Mouse (Mus musculus) Muller cell, postnatal 12 days (primary cell): ENCODE results near the gene Klra9.
"Not testable (repeated sequence)": the region's sequence is repeated elsewhere in the genome, so short reads cannot be mapped to it uniquely, and the experiment has no call there.

Experiments
- DNase-seq: peaks from one replicate; pipeline ENCODE4 v3.0.0-alpha.2; 2015; ENCODE audit errors: inconsistent ontology term

Gene Klra9

GRCm38 (mm10) chr6:130193012-130193411 is at the start of gene Klra9:
Klra9 (minus strand) TSS chr6:130193112.
- not testable (repeated sequence) for DNase-seq

DNA sequence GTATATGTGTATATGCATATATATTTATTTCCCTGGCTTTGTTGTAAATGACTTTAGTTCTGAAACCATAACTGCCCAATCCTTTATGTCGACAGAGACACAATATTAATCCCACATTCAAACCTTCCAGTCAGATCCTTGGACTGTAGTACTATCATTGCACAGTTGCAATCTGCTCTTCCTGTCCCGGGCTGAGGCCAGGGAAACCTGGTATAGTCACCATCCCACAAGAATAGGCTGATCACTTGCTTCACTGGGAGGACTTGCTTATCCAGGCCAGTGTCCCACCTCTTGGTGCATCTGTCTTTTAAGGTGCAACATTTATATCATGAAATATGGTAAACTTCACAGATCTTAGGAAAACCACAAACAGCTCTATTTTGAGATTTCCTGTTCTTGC is 44.6 kb upstream of the Klra9 start:
- no peak for DNase-seq

DNA sequence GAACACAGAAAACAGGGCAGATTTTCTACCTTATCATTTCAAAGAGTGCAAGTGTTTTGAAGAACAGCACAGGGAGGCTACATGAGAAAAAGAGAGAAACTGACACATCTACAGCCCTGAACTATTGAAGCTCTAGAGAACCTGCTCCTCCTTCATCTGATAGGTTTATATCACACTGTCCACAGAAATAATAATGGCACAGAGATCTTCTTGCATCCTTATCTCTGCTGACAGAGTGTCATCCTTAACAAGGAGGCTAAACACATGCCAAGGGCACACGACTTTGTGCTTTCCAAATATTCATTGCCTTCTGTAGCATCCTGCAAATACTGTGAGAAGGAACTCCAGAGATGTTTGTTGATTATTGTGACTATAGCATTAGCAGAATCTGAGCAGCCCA is 43.7 kb upstream of the Klra9 start:
- no peak for DNase-seq

DNA sequence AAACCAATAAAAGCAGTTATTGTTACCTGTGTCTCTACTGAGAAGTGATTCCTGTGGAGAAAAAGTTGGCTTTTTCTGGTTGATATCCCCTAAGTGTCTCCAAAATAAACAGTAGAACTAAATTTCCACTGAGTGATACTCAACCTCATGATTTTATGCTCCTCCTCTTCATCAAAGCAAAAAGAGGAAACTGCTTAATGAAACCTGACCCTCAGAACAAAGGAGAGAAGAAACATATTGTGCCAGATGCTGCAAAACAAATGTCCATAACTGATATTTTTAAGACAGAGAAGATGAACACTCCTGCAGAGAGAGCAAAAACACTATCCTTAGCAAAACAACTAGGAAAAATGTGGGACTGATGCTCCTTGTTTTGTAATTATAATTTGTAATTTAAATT is 40.3 kb upstream of the Klra9 start, which contains the start of gene Klra7:
Klra7 (minus strand) TSS at position 101 of the 400 bp plus-strand sequence.
- no peak for DNase-seq

DNA sequence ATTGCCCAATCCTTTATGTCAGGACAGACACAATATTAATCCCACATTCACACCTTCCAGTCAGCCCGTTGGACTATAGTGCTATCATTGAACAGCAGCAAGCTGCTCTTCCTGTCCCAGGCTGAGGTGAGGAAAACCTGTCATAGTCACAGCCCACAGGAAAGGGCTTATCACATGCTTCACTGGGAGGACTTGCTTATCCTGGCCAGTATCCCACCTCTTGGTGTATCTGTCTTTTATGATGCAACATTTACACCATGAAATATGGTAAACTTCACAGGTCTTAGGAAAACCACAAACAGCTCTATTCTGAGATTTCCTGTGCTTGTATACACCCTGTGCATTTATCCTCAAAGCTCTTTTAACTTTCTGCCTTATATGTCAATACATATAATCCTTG is 4.5 kb upstream of the Klra9 start:
- DNase-seq = not testable (repeated sequence)

DNA sequence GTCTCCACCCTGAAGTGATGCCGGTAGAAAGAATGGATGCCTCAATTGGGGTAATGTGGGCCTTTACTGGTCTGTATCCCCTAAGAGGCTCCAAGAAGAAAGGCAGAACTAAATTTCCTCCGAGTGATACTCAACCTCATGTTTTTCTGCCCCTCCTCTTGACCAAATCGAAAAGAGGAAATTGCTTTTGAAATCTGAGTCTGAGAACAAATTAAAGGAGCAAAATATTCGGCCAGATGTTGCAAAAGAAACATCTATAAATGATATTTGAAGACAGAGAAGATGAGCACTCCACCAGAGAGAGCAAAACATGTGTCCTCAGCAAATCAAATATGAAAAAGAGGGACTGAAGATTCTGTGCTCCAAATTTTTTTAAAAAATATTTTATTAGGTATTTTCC is 63.1 kb downstream of the Klra9 start, which contains the start of gene Klra8:
Klra8 (minus strand) TSS at position 101 of the 400 bp plus-strand sequence.
- not testable (repeated sequence) for DNase-seq
